Mouse (Mus musculus) embryo, embryonic 11.5 days (tissue): ENCODE data around the gene Mpp2.

Source experiments
- DNase-seq: peaks from one replicate; pipeline ENCODE4 v3.0.0-alpha.2; 2012; ENCODE audit warnings: low read depth, low spot score

The Mpp2 gene

GRCm38 (mm10) chr11:102072729-102073128, 15.6 kb downstream of the Mpp2 start:
- no peak for DNase-seq

DNA sequence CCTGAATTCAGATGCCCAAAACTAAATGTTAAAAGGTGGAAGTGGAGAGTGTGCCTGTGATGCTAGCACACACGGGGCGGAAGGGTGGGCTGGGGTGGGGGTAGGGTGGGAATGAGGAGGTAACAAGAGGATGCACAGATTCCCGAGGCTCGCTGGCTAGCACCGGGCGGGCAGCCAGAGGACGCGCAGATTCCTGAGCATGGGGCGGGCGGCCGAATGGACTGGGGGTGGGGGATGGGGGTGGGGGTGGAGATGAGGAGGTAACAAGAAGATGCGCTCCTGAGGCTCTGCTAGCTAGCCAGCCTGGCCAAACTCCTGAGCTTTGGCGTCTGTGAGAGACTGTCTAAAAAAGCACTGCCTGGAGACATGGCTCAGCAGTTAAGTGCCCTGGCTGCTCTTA, 17.9 kb downstream of the Mpp2 start:
- DNase-seq = no peak

DNA sequence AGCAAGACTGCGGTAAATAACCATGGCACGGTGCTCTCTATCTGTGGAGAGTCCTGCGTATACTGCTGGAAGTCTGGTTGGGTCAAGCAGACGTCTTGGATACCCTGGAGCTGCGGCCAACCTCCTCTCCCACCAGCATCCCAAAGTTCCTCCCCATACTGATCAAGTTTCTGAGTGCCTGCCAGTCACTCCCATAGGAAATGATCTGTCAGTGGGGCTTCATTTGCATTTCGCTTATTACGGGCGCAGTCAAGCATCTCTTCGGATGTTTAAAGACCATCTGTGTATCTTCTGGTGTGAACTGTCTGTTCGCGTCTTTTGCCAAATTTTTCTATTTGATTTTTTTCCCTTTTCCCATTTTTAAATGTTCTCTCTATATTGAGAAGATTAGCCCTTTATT, 18.7 kb downstream of the Mpp2 start:
- DNase-seq = no peak

DNA sequence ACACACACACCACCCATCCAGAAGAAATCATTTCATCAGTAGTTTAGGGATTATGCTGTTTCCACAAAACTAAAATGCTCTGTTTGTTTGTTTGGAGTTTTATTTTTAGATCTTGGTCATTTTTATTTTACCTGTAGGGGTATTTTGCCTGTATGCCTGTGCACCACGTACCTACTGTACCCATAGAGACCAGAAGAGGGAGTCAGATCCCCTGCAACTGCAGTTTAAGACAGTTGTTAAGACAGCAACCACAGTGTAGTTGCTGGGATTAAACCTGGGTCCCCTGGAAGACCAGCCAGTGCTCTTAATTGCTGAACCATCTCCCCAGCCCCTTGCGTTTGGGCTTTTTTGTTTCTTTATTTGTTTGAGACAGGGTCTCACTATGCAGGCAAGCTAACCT, 19.3 kb downstream of the Mpp2 start:
- DNase-seq = no peak

GRCm38 (mm10) chr11:102063076-102063475, 25.2 kb downstream of the Mpp2 start:
- DNase-seq = no peak

GRCm38 (mm10) chr11:102061941-102062473, 26.3 kb downstream of the Mpp2 start:
- no peak for DNase-seq

DNA sequence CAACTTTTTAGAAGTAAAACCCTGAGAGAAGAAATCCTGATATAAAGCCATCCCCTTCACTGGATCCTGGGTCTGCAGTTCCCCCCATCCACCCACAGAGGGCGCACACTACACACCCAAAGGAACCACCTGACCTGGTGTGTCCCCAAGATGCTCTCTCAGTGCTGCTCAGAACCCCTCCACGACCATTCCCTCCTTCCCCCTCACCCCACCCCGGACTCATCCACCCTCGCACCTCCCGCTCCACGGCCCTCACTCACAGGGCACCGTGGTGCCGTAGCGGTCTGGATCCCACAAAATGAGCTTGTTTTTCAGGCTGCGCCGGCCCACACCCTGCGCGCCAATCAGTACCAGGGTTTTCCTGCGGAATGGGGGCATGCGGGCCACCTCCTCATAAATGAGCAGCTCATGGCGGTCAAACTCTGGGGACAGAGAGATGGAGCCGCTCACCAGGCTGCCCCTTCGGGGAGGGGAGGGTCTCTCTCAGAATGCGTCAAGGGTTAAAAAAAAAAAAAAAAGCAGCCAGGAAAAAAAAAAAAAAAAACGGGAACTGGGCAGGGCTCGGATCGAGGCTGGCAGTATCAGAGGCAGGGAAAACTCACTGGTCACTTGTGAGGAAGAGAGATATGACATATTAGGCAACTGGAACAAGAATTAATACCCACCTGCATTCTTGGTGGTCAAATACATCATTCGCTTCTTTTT, 26.9 kb downstream of the Mpp2 start:
- DNase-seq = peak; percentile 72

- DNase-seq = peak; percentile 26
These were observed 34.5 kb downstream of the Mpp2 start for GRCm38 (mm10) chr11:102053847-102054246.

GRCm38 (mm10) chr11:102053183-102053582, 35.1 kb downstream of the Mpp2 start:
- no peak for DNase-seq

- DNase-seq = no peak
These were observed 35.6 kb downstream of the Mpp2 start for GRCm38 (mm10) chr11:102052697-102053096.

DNA sequence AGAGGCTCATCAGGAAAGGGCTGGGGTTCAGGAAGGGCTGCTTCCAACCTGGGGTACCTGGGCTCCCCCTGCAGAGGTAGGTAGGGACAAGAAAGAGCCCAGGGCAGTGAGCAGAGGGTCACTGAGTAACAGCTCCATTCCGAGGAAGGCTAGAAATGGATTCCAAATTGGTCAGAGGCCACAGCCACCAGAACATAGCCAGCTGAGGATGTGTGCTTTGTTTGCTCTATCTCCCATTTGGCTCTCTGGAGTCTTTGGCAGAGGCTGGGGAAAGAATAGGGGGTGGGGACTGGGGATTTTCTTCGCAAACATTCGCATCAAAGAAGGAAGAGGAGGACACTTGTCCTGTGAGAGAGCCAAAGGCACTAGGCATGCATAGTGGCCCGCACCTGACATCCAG, 36.4 kb downstream of the Mpp2 start:
- no peak for DNase-seq

- DNase-seq = no peak
These were observed 36.8 kb downstream of the Mpp2 start for GRCm38 (mm10) chr11:102051541-102051940.

DNA sequence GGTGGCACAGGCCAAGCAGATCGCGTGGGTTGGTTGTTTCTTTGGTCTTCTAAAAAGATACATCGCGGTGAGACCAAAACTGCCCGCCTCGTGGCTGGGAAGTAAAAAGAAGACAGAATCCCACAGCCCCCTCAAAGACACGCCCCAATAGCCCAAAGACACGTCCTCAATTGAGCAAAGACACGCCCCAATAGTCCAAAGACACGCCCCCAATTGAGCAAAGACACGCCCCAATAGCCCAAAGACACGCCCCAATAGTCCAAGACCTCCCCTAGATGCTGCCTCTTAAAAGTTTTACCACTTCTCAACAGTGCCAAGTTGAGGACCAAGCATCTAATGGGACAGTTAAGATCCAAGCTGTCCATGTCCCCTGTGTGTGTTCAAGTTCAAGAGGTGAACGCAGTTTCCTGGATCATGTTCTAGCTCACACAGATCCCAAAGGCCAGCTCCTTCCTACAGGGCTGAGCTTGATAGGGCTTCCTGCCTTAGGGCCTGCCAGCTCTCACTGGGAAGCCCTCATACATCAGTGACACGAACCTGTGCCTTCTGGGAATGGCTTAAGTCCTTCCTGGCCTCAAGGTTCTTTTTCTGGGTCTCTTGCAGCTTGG, 38.3 kb downstream of the Mpp2 start:
- no peak for DNase-seq

GRCm38 (mm10) chr11:102046607-102047006, 41.7 kb downstream of the Mpp2 start:
- DNase-seq = no peak

DNA sequence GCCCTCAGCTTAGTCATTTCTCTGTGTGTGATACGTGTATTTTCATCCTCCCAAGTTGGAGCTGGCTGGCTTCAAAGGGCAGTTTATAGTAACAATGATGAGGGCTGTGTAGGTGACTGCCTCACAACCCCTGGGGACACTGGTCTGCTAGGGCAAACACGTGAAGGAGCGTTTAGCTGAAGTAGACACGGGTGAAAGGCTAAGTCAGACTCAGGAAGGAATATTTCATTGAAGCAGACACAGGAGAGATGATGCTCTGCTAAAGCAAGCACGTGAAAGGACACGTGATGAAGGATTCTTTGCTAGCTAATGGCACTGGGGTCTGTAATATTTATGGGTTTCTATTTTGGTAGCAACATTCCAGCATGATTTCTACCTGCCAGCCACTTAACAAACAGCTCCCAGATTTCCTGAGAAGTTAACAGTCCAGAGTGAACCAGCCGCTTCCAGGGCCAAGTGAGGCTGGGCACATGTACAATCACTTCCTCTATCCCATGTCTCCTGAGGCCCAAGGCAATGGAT, 43.6 kb downstream of the Mpp2 start:
- DNase-seq = no peak

- DNase-seq = no peak
These were observed 44.9 kb downstream of the Mpp2 start for GRCm38 (mm10) chr11:102043381-102043780.

- DNase-seq = no peak
These were observed 45.3 kb downstream of the Mpp2 start for GRCm38 (mm10) chr11:102042971-102043370.

DNA sequence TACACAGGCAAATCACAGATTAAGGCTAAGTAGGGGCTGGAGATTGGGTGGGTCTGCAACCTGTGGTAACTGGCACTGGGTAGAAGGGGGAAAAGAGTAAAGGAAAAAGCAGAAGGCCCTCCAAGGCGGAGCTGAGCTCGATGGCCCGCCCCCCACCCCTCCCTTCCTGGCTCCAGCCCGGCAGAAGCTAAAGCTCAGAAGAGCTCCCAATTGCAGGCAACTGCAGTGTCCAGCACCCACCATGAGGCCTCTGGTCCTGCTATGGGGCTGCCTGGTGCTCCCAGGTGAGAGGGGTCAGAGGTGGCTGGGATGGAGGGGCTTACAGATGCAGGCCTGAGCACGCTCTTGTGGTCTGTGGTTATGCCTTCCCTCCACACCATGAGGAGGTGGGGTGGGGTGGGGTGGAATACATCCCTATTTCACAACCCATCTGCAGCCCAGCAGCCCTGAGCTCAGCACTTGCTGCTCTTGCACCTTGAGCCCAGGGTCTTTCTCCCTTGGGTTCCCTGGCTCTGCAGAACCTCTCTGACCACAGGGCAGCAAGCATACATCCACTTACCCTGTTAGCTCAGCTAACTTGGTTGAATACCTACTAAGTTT, 46.9 kb downstream of the Mpp2 start, which contains the start of gene Cd300lg:
Gene Cd300lg, plus strand, starts transcription at position 160 of the 600 bp plus-strand sequence.
- no peak for DNase-seq

DNA sequence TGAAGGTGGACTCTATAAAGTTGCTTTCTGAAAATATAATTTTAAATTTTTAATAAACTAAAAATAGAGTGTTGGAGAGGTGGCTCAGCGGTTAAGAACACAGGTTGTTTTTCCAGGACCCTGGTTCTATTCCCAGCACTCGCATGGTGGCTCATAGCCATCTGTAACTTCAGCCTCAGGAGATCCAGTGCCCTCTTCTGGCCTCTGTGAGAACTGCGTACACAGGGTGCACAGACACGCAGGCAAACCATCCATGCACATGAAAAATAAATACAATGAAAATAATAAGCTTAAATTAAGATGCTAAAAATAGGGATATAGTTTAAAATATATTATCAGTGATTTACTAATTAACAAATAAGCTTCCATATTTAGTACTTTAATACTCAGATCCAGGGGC, 47.7 kb downstream of the Mpp2 start:
- DNase-seq = no peak

DNA sequence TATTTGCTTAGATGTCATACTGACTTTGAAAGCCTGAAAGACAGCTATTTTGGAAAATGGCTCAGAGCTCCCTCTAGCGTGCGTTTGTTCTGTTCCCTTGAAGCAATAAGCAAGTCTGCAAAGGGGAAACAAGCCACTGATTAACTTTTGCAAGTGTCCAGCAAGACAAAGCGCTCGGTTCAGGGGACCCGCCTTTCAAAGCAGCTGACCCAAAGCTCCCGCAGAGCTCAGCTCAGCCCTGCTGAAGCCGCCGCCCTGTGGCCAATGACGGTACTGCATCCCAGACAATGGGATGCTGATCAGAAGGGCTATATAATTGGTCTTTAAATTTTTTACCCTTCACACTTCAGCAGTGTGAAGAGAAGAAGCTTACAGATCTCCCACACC, 48.2 kb downstream of the Mpp2 start:
- peak; percentile 74 for DNase-seq

DNA sequence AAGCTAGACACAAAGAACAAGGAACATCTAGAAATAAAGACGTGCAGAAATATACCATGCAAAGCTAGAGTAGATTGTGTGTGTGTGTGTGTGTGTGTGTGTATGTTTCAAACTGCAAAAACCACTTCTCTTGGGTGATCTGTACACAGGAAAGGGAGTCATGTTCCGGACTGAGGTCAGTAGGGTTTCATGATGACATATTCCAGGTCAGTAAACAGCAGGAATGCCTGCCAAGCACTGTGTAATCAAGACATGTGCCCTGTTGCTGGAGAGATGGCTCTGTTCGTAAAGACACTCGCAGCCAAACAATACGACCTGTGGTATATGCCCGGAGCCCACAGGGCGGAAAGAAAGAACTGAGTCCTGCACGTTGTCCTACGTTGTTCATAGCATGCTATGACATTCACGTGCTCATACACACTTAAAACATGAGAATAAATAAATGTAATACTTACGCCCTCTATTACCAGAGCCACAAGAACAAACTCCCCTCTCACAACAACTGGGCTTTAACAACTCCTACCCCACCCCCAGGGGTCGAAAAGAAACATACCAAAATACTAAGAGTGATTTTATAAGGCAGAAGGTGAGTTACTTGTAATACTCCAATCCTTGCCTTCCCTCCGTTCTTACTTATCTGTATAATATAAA, 48.7 kb downstream of the Mpp2 start:
- no peak for DNase-seq

GRCm38 (mm10) chr11:102037789-102038188, 50.5 kb downstream of the Mpp2 start:
- no peak for DNase-seq
